17 mouse cellular contexts compared by ENCODE assay signal in genomic region chr10:40020401-40020800, GRCm38 (mm10). TPM values are rescaled to one million over a fixed set of nuclear protein-coding genes. Genes with fewer than 3 reads are reported as not detected.
"Had no signal": no experiment of that assay in that cellular context is flagged by ENCODE, and none has a peak within 500 bp of the region (broad histone marks: within the 10 kb centered on the region; RNA-seq: fewer than 3 reads in every experiment).

No protein-coding gene starts in this region.

- H3K4me2 ChIP-seq: liver, embryonic 11.5 days; liver, embryonic 15.5 days; midbrain, embryonic 11.5 days; midbrain, embryonic 15.5 days; neural tube, embryonic 12.5 days had no signal

- H3K9ac ChIP-seq: liver, embryonic 15.5 days; midbrain, embryonic 15.5 days; neural tube, embryonic 12.5 days had no signal

- H3K4me3 ChIP-seq: liver, embryonic 15.5 days; midbrain, embryonic 15.5 days; neural tube, embryonic 12.5 days had no signal

- H3K27ac ChIP-seq: liver, embryonic 15.5 days; midbrain, embryonic 15.5 days; neural tube, embryonic 12.5 days had no signal

- H3K9me3 ChIP-seq: liver, embryonic 15.5 days; midbrain, embryonic 15.5 days; neural tube, embryonic 12.5 days had no signal

- H3K36me3 ChIP-seq: liver, embryonic 15.5 days; midbrain, embryonic 15.5 days; neural tube, embryonic 12.5 days had no signal

- ATAC-seq: lung, postnatal 0 days; midbrain, embryonic 15.5 days had no signal

- DNase-seq: layer of hippocampus, adult 9-11 months; layer of hippocampus, postnatal 36 days; lung, adult 2 months; lung, postnatal 36 days; spleen, adult 18-20 months; thymus, adult 18-20 months; thymus, postnatal 25 days had no signal

- H3K27me3 ChIP-seq: midbrain, embryonic 15.5 days; neural tube, embryonic 12.5 days had no signal

RNA-seq across cellular contexts. Expression of gene Mfsd4b1, which starts 4.7 kb away (rescaled TPM):
- total RNA-seq: megakaryocyte, adult 5-6 weeks; monocyte, adult 5-6 weeks; neutrophil, adult 5-6 weeks had no signal
- polyA plus RNA-seq: midbrain, embryonic 11.5 days; neural tube, embryonic 12.5 days; stomach, embryonic 14.5 days had no signal

RNA-seq across cellular contexts. Expression of gene Mfsd4b5, which starts 34.0 kb away (rescaled TPM):
- total RNA-seq: monocyte, adult 5-6 weeks had no signal
- polyA plus RNA-seq: midbrain, embryonic 11.5 days; midbrain, embryonic 15.5 days; stomach, embryonic 14.5 days had no signal
